Mouse (Mus musculus) spleen, postnatal 36 days (tissue): ENCODE measurements at regions not wholly inside any gene's neighbourhood (a gene's known extent, or its start where the extent isn't known, plus 50 kb on each side); places are given as distances from the start of the nearest gene placed in this dataset.

Experiments
- DNase-seq, 2 experiments: peaks; one replicate each; pipeline ENCODE4 v3.0.0; 2022; ENCODE audit warnings: low spot score in 2 of 2, mixed read lengths in 1 of 2

DNA sequence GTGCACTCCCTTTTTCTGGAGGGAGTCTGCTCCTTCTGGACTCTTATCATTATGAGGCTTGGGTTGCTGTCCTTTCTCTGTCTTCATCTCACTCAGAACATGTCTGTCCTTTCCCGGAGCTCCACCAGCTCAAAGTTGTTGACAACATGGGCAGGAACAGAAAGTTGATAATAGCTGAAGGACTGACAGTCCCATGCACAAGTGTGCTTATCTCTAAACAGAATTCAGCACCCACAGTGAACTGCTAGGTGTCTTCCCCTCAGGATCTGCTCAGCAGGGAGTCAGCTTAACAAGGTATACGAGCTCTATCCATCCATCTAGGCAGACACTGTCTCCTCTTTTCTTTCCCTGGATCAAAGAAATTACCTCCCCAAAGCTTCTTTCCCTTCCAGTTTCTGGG lies 89.2 kb upstream of the Rab11fip2 start:
- DNase-seq = no peak

GRCm38 (mm10) chr19:60030212-60030788 lies 86.8 kb upstream of the Rab11fip2 start:
- DNase-seq = no peak

GRCm38 (mm10) chr19:60029720-60030119 lies 86.3 kb upstream of the Rab11fip2 start:
- DNase-seq = no peak

GRCm38 (mm10) chr19:60015614-60016300 lies 72.3 kb upstream of the Rab11fip2 start:
- DNase-seq = no peak

DNA sequence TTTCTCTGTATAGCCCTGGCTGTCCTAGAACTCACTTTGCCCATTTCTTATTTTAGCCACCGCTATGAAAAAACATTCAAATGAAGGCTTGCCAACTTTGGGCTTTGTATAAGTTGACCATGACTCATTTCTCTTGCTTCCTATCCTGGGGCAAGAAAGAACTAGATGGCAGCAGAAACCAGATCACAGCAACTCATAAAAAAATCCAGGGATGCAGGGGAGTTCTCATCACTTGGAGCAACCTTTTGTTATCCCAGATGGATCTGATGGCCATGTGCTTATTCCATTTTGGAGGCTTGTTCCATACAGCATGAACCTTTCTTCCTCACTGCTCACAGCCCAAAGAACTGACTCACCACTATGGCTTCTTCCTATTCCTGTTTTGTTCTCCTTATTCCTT lies 52.1 kb upstream of the Rab11fip2 start:
- DNase-seq = no peak
